Mouse (Mus musculus): ENCODE data around the gene Oas3. TPM values are rescaled to one million over a fixed set of nuclear protein-coding genes. Genes with fewer than 3 reads are reported as not detected.

The Oas3 gene
- polyA plus RNA-seq, 1 experiment from 2014 or later, result 0.22 TPM

DNA sequence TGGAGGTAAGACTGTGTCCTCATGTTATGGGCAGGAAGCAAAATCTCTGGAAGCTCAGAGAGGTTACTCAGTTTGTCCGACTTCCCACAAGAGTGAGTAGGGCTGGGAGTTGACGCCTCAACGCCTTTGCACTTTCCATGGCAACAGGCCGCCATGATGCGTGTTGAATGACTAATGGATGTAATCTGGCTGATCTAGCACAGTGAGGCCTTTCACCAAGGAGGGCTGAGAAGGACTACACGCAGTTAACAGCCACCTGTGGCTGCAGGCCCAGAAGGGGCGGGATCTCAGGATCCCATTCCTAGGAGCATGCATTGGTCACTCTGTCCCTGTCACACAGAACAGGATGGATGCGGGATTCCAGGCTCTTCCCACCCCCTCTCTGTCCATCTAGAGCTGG is 64.7 kb downstream of the Oas3 start:
- no peak overlapping the region for H3K4me3 ChIP-seq
- peaks cover 55% of the 10 kb centered on the region for H3K4me1 ChIP-seq
- no peak overlapping the region for H3K9ac ChIP-seq (replicated peaks)
- no peak overlapping the region for H3K4me2 ChIP-seq (replicated peaks)
- no peaks in the 10 kb centered on the region for H3K36me3 ChIP-seq
- ATAC-seq (replicated peaks), result no peak
- H3K27me3 ChIP-seq, result 0 out of 2 replicates have a peak, but pooled peaks cover 3% of the 10 kb centered on the region
- 52% methylated on average over 8 of the region's 8 CpGs for WGBS
- H3K9me3 ChIP-seq, result no peaks in the 10 kb centered on the region
- no peak overlapping the region for H3K27ac ChIP-seq (replicated peaks)

GRCm38 (mm10) chr5:120711827-120712226 is 65.6 kb downstream of the Oas3 start, which contains the start of gene Dtx1:
Dtx1 (minus strand) TSS chr5:120711927.
- Histone ChIP-seq H3K9ac (replicated peaks) (peak within 1 kb of the TSS; percentile 80), H3K4me1 (peaks cover 57% of the 10 kb centered on the region), H3K4me3 (peak within 1 kb of the TSS; percentile 81), H3K27me3 (0 out of 2 replicates have a peak, but pooled peaks cover 3% of the 10 kb centered on the region), H3K27ac (replicated peaks) (peak within 1 kb of the TSS; percentile 85), H3K36me3 (no peaks in the 10 kb centered on the region), H3K4me2 (replicated peaks) (peak within 1 kb of the TSS; percentile 90), H3K9me3 (no peaks in the 10 kb centered on the region)
- 0 out of 2 replicates have a peak, but pooled peaks have one; percentile 12 for ATAC-seq (replicated peaks)
- WGBS, result 30% methylated on average over 3 of the region's 3 CpGs

DNA sequence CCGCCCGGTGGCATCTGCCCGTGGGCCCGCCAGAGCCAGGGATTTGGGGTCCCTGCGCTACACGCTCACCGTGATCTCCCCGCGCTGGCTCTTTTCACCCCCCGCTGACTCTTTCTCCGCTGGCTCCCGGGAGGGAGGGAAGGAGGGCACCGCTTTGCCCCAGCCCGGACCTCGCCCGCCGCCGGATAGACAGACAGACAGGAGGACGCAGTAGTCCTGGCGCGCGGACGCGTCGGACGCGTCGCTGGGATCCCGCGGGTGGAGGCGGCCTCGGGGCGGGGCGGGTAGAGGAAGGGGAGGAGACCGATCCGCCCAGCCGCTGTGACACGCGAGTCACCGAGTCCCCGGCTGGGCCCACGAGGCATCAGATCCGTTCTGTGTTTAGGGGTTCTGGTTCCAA is 66.0 kb downstream of the Oas3 start:
- Histone ChIP-seq H3K27me3 (0 out of 2 replicates have a peak, but pooled peaks cover 3% of the 10 kb centered on the region), H3K4me3 (peak overlapping the region; percentile 81), H3K4me1 (peaks cover 59% of the 10 kb centered on the region), H3K27ac (replicated peaks) (peak overlapping the region; percentile 85), H3K4me2 (replicated peaks) (peak overlapping the region; percentile 90), H3K36me3 (no peaks in the 10 kb centered on the region), H3K9me3 (no peaks in the 10 kb centered on the region), H3K9ac (replicated peaks) (peak overlapping the region; percentile 80)
- under 1% methylated on average over 41 of the region's 43 CpGs for WGBS
- ATAC-seq (replicated peaks), result peak; percentile 68

- peak overlapping the region; percentile 80 for H3K9ac ChIP-seq (replicated peaks)
- under 1% methylated on average over 31 of the region's 34 CpGs for WGBS
- peaks cover 64% of the 10 kb centered on the region for H3K4me1 ChIP-seq
- ATAC-seq (replicated peaks), result peak; percentile 44
- H3K27ac ChIP-seq (replicated peaks), result peak overlapping the region; percentile 85
- no peaks in the 10 kb centered on the region for H3K36me3 ChIP-seq
- H3K4me2 ChIP-seq (replicated peaks), result peak overlapping the region; percentile 90
- peak overlapping the region; percentile 81 for H3K4me3 ChIP-seq
- H3K27me3 ChIP-seq, result 0 out of 2 replicates have a peak, but pooled peaks cover 3% of the 10 kb centered on the region
- no peaks in the 10 kb centered on the region for H3K9me3 ChIP-seq
These were observed 66.6 kb downstream of the Oas3 start for GRCm38 (mm10) chr5:120710826-120711248.

DNA sequence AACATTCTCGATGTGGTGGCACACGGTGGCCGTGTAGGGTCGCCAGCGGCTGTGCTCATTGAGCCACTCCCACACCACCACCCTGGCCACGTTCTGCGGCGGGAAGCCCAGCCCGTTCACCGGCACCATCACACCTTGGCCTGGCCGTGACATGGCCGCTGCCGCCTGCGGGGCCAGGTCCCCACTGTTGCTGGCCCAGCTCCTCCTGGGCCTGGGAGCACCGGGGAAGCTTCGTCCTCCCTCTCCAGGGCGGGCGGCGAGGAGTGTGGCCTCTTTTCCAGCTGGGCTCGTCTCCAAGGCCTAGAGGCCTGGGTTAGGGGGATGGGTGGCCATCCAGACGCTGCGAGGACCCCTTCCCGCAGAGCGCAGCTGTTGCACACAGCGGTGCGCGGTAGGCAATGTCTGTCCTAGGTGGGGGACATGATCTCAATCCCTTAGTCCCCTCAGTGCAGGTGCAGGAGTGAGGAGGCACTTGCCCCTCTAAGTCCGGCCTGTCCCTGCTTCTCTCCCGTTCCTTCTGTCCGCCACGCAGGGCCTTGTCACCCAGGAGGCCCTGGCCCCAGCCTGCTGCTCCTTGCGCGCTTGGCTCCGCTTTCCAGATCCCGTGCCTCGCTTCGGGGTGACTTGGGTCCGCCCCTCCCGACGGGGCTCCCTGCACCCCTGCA is 67.2 kb downstream of the Oas3 start:
- Histone ChIP-seq H3K4me3 (peak overlapping the region; percentile 81), H3K36me3 (no peaks in the 10 kb centered on the region), H3K27me3 (0 out of 2 replicates have a peak, but pooled peaks cover 3% of the 10 kb centered on the region), H3K4me2 (replicated peaks) (peak overlapping the region; percentile 90), H3K4me1 (peaks cover 69% of the 10 kb centered on the region), H3K27ac (replicated peaks) (peak overlapping the region; percentile 85), H3K9me3 (no peaks in the 10 kb centered on the region), H3K9ac (replicated peaks) (peak overlapping the region; percentile 80)
- WGBS, result 2% methylated on average over 40 of the region's 40 CpGs
- peak; percentile 21 for ATAC-seq (replicated peaks)

GRCm38 (mm10) chr5:120706976-120707375 is 70.5 kb downstream of the Oas3 start:
- peaks cover 80% of the 10 kb centered on the region for H3K4me1 ChIP-seq
- H3K4me2 ChIP-seq (replicated peaks), result peak overlapping the region; percentile 41
- H3K4me3 ChIP-seq, result peak overlapping the region; percentile 16
- H3K36me3 ChIP-seq, result no peaks in the 10 kb centered on the region
- peak overlapping the region; percentile 3; the same call in 1 of the 2 replicates for H3K9ac ChIP-seq (replicated peaks)
- WGBS, result 34% methylated on average over 13 of the region's 13 CpGs
- no peaks in the 10 kb centered on the region for H3K27me3 ChIP-seq
- H3K9me3 ChIP-seq, result no peaks in the 10 kb centered on the region
- H3K27ac ChIP-seq (replicated peaks), result 0 out of 2 replicates have a peak overlapping the region, but pooled peaks have one; percentile 14
- no peak for ATAC-seq (replicated peaks)

- H3K4me1 ChIP-seq, result peaks cover 77% of the 10 kb centered on the region
- no peaks in the 10 kb centered on the region for H3K27me3 ChIP-seq
- H3K36me3 ChIP-seq, result no peaks in the 10 kb centered on the region
- H3K9me3 ChIP-seq, result no peaks in the 10 kb centered on the region
- WGBS, result 3% methylated on average over 16 of the region's 16 CpGs
- H3K4me2 ChIP-seq (replicated peaks), result peak overlapping the region; percentile 41
- H3K9ac ChIP-seq (replicated peaks), result peak overlapping the region; percentile 3; the same call in 1 of the 2 replicates
- peak overlapping the region; percentile 16 for H3K4me3 ChIP-seq
- H3K27ac ChIP-seq (replicated peaks), result 0 out of 2 replicates have a peak overlapping the region, but pooled peaks have one; percentile 14
- ATAC-seq (replicated peaks), result no peak
These were observed 70.9 kb downstream of the Oas3 start for GRCm38 (mm10) chr5:120706541-120706940.

DNA sequence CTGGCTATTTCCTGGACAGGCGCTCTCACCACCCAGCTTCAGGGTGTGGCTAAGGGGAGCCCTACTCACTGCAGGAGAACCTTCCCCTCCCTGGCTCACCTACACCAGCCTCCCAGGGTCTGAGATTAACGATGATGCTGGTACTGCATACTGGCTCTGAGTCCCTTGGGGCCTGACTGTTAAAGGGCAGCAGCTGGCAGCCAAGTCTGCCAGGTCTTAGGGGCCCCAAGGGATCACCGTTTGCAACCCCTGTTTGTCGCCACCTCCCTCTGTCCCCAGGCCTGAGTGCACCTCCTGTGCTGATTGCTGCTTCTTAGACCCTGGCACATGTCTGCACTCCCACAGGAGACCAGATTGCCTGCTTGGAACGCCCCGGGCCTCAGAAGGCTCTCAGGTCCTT is 73.0 kb downstream of the Oas3 start:
- no peak overlapping the region for H3K9ac ChIP-seq (replicated peaks)
- peaks cover 72% of the 10 kb centered on the region for H3K4me1 ChIP-seq
- H3K36me3 ChIP-seq, result no peaks in the 10 kb centered on the region
- H3K27ac ChIP-seq (replicated peaks), result no peak overlapping the region
- ATAC-seq (replicated peaks), result no peak
- 55% methylated on average over 6 of the region's 6 CpGs for WGBS
- H3K27me3 ChIP-seq, result no peaks in the 10 kb centered on the region
- H3K4me3 ChIP-seq, result no peak overlapping the region
- H3K9me3 ChIP-seq, result no peaks in the 10 kb centered on the region
- H3K4me2 ChIP-seq (replicated peaks), result no peak overlapping the region

DNA sequence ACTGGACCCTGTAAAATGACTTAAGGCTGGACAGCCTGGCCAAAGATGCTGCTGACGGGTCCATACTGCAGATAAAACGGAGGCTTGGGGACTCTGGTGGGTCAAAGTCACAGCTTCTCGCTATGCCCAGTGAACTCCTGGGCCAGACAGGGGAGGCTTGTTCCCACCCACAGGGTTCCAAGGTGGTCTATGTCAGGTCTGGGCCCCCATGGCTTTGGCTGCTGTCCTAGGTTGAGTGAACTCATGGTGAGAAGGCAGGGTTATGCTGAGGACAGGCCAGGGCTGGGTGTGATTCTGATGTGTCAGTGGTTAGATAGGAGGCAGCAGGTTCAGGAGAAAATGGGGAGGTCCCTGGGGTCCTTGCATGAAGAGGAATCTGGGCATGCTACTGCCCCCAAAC is 73.8 kb downstream of the Oas3 start:
- Histone ChIP-seq H3K36me3 (no peaks in the 10 kb centered on the region), H3K4me1 (peaks cover 72% of the 10 kb centered on the region)

More for the DNA sequence above, 73.8 kb downstream of the Oas3 start:
- no peak overlapping the region for H3K9ac ChIP-seq (replicated peaks)
- H3K4me3 ChIP-seq, result no peak overlapping the region
- WGBS, result 86% methylated on average over 3 of the region's 3 CpGs
- H3K27me3 ChIP-seq, result no peaks in the 10 kb centered on the region
- ATAC-seq (replicated peaks), result no peak
- no peak overlapping the region for H3K27ac ChIP-seq (replicated peaks)
- H3K9me3 ChIP-seq, result no peaks in the 10 kb centered on the region
- H3K4me2 ChIP-seq (replicated peaks), result no peak overlapping the region

Other genes with a start within 250 kb of the Oas3 start
- gene Tpcn1, start 189.0 kb downstream of the Oas3 start, polyA plus RNA-seq (2015; fragmentation: Nextera tagmentation; extraction: Ambion mirVana), result 17.4 and 19.9 TPM in 2 replicates
- 1.5 and 2.1 TPM in 2 replicates for gene Iqcd, start 188.6 kb downstream of the Oas3 start, polyA plus RNA-seq (2015; fragmentation: Nextera tagmentation; extraction: Ambion mirVana)
- gene Rita1, start 165.1 kb downstream of the Oas3 start, polyA plus RNA-seq (2015; fragmentation: Nextera tagmentation; extraction: Ambion mirVana), result 22.4 and 23.0 TPM in 2 replicates
- 46.9 and 49.0 TPM in 2 replicates for gene Ddx54, start 164.9 kb downstream of the Oas3 start, polyA plus RNA-seq (2015; fragmentation: Nextera tagmentation; extraction: Ambion mirVana)
- 0.47 and 1.2 TPM in 2 replicates for gene Cfap73, start 143.4 kb downstream of the Oas3 start, polyA plus RNA-seq (2015; fragmentation: Nextera tagmentation; extraction: Ambion mirVana)
- 2.7 and 4.2 TPM in 2 replicates for gene Rasal1, start 128.8 kb downstream of the Oas3 start, polyA plus RNA-seq (2015; fragmentation: Nextera tagmentation; extraction: Ambion mirVana)
- gene Dtx1, start 65.7 kb downstream of the Oas3 start, polyA plus RNA-seq (2015; fragmentation: Nextera tagmentation; extraction: Ambion mirVana), result 48.2 and 52.8 TPM in 2 replicates
- 0.08 and 0.14 TPM in 2 replicates for gene Oas2, start 27.8 kb downstream of the Oas3 start, polyA plus RNA-seq (2015; fragmentation: Nextera tagmentation; extraction: Ambion mirVana)
- gene Oas1e, start 17.9 kb upstream of the Oas3 start, polyA plus RNA-seq (2015; fragmentation: Nextera tagmentation; extraction: Ambion mirVana), result 0.26 TPM in 1 of 2 replicates, not detected in the other
- gene Oas1c, start 34.9 kb upstream of the Oas3 start, polyA plus RNA-seq (2015; fragmentation: Nextera tagmentation; extraction: Ambion mirVana), result 0.20 and 0.41 TPM in 2 replicates
- gene Oas1f, start 69.7 kb upstream of the Oas3 start, polyA plus RNA-seq (2015; fragmentation: Nextera tagmentation; extraction: Ambion mirVana), result not detected in 2 replicates
- not detected in 2 replicates for gene Oas1h, start 83.8 kb upstream of the Oas3 start, polyA plus RNA-seq (2015; fragmentation: Nextera tagmentation; extraction: Ambion mirVana)
- gene Oas1g, start 110.0 kb upstream of the Oas3 start, polyA plus RNA-seq (2015; fragmentation: Nextera tagmentation; extraction: Ambion mirVana), result 0.09 and 0.23 TPM in 2 replicates
- 0.45 and 0.89 TPM in 2 replicates for gene Oas1a, start 129.9 kb upstream of the Oas3 start, polyA plus RNA-seq (2015; fragmentation: Nextera tagmentation; extraction: Ambion mirVana)
- 0.18 TPM in 1 of 2 replicates, not detected in the other for gene Oas1d, start 136.9 kb upstream of the Oas3 start, polyA plus RNA-seq (2015; fragmentation: Nextera tagmentation; extraction: Ambion mirVana)
- 21.1 and 21.3 TPM in 2 replicates for gene Rph3a, start 232.4 kb upstream of the Oas3 start, polyA plus RNA-seq (2015; fragmentation: Nextera tagmentation; extraction: Ambion mirVana)

Data from forebrain, embryonic 15.5 days (tissue).